Mouse (Mus musculus) right cerebral cortex, postnatal 25 days (tissue): ENCODE data around the gene Gm11939.
"Not testable (repeated sequence)": the region's sequence is repeated elsewhere in the genome, so short reads cannot be mapped to it uniquely, and the experiment has no call there.

ENCODE experiments used
- DNase-seq: peaks from one replicate; pipeline ENCODE4 v3.0.0; 2022

Gene Gm11939

DNA sequence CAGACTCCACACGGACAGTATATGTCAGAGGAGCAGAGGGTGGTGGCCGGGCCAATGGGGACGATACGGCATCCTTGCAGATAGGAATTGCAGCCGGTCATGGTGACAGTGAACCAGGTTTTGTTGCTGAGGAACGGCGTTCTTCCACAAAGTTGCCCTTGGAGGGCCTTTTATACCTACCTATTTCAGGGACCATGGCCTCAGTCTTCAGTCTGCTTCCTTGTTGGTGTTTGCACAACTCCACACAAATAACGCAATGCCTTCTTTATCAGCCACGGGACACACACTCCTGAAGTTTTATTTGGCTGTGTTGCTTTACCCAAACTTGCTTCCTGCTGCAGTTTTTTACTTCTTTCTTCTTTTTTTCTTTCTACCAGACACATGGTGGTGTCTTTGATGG is at the start of gene Gm11939:
Gm11939 (minus strand) TSS at position 101 of the 400 bp plus-strand sequence.
- no peak for DNase-seq

GRCm38 (mm10) chr11:99603208-99603607 is 43.9 kb upstream of the Gm11939 start, which contains the start of gene Gm11938:
Gene Gm11938, minus strand, starts transcription at chr11:99603308.
- DNase-seq = not testable (repeated sequence)

DNA sequence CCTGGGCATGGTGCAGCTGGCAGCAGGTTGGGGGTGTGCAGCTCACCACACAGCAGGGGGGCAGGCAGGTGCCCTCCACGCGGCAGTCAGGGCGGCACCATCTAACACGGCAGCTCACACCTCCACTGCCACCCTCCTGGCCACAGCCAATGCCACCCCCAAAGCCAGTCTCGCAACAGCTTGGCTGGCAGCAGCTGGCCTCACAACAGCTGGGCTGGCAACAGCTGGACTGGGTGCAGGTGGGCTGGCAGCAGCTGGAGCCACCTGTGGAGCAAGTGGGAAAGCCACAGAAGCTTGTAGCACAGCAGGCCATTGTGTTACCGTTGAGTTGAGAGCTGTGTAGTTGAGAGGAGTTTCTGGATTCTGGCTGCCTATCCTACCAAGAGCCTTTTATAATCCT is 38.5 kb upstream of the Gm11939 start, which contains the start of gene Krtap9-3:
Krtap9-3 (minus strand) TSS at position 364 of the 400 bp plus-strand sequence.
- DNase-seq = not testable (repeated sequence)

DNA sequence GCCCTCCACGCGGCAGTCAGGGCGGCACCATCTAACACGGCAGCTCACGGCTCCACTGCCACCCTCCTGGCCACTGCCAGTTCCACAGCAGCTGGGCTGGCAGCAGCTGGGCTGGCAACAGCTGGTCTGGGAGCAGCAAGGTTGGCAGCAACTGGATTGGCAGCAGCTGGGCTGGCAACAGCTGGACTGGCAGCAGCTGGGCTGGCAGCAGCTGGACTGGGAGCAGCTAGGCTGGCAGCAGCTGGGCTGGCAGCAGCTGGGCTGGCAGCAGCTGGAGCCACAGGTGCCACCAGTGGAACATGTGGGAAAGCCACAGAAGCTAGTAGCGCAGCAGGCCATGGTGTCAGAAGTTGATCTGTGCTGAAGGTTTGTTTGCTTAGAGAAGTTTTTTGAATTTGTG is 31.7 kb upstream of the Gm11939 start, which contains the start of gene Krtap1-3:
Krtap1-3 (minus strand) TSS at position 359 of the 400 bp plus-strand sequence.
- DNase-seq = no peak

DNA sequence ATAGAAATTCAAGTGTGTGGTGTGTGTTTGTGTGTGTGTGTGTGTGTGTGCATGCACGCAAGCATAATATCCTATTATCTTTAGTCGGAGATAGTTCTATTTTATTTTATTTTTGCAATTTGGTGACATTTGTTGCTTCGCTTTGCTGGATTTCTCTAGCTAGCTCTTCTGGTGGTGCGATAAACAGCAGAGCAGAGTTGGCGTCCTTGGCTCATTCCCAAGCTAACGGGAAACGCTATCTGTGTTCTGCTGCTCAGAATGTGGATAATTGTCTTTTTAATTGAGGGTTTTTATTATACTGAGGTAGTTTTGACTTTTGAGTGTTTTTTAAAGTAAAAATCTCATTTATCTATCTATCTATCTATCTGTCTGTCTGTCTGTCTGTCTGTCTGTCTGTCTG is 25.8 kb upstream of the Gm11939 start:
- DNase-seq = no peak

DNA sequence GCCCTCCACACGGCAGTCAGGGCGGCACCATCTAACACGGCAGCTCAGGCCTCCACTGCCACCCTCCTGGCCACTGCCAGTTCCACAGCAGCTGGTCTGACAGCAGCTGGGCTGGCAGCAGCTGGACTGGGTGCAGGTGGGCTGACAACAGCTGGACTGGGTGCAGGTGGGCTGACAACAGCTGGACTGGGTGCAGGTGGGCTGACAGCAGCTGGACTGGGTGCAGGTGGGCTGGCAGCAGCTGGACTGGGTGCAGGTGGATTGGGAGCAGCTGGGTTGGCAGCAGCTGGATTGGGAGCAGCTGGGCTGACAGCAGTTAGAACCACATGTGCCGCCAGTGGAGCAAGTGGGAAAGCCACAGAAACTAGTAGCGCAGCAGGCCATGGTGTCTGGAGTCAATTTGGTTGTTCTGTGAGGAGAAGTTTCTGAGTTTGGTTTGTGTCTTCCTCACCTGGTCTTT is 24.0 kb upstream of the Gm11939 start, which contains the start of gene Krtap1-4:
Krtap1-4 (minus strand) TSS at position 410 of the 460 bp plus-strand sequence.
- no peak for DNase-seq

- DNase-seq = no peak
Observed at GRCm38 (mm10) chr11:99581564-99581963, 22.3 kb upstream of the Gm11939 start.

DNA sequence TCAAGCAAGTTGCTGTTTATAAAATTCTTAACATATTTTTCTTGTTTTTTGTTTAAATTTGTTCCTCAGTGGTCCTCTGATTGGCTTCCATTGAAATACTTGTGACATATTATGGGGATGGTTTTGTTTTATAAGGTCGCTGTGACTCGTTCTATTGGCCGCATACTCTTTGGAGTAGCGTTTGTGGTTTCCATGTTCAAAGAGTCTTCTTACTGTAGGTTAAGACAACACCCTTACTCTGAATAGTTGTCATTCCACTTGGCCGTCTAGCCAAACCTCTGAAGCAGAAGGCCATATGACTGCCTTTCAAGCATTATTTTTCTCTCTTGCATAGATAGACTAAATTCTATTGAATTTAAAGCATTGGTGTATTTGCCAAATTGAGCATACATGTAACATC is 21.8 kb upstream of the Gm11939 start:
- DNase-seq = no peak

- DNase-seq = no peak
Observed at GRCm38 (mm10) chr11:99580636-99581035, 21.4 kb upstream of the Gm11939 start, which contains the start of gene Krtap1-5. Gene Krtap1-5, minus strand, starts transcription at chr11:99581016.

GRCm38 (mm10) chr11:99574106-99574505 is 14.8 kb upstream of the Gm11939 start:
- DNase-seq = peak; percentile 34

DNA sequence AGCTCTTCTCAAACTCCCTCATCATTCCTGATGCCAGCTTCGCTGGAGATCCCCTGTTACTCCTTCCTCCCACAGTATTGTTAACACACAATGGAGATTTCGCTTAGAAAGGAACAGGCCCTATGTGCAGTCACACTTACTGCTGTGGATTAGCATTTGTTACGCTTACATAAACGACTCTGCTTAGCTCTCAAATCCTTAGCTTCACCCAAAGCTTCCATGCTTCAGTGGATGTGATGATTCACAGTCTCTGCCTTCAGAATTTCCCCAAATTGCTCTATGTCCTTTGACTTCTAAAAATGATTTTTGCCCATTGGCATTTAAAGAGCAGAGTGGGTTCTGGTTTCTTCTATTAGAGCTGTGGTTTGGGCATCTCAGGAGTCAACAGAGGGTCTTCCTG is 13.9 kb upstream of the Gm11939 start:
- no peak for DNase-seq

DNA sequence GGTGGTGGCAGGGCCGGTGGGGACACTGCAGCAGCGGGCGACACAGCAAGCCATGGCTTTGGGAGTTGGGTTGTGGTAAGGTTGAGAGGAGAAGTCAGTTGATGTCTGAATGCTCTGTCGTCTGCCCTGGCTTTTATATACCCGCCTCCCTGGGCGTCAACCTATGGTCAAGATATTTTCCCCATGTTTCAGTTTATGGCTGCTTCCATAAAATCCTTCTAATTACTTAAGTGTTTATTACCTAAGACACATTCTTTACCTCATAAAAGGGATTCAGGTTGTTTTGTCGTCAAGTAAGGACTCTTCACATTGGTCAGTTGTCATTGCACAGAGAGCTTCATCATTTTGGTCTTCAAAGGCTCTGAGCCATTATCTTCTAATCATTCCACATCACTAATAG is 7.3 kb upstream of the Gm11939 start, which contains the start of gene Krtap3-1:
Krtap3-1 (minus strand) TSS at position 101 of the 400 bp plus-strand sequence.
- no peak for DNase-seq

DNA sequence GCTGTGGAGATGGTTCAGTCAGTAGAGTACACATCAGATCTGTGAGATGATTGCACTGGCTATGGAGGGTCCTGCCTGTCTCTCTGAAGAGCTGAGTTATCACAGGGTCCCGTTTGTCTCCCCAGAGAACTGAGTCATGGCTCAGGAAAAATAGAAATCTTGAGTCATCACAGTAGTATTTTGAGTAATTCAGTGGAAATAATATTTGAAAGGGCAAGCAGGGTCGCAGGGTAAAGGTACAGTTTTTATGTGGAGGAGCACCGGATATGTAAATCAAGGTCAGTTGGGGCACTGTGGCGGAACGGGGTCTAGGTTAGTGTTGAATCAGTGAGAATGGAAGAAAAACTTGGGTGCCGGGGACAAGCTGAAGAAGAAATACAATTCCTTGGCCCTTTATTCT is 3.3 kb upstream of the Gm11939 start:
- no peak for DNase-seq

- no peak for DNase-seq
Observed at GRCm38 (mm10) chr11:99557976-99558745, 1.1 kb downstream of the Gm11939 start.

DNA sequence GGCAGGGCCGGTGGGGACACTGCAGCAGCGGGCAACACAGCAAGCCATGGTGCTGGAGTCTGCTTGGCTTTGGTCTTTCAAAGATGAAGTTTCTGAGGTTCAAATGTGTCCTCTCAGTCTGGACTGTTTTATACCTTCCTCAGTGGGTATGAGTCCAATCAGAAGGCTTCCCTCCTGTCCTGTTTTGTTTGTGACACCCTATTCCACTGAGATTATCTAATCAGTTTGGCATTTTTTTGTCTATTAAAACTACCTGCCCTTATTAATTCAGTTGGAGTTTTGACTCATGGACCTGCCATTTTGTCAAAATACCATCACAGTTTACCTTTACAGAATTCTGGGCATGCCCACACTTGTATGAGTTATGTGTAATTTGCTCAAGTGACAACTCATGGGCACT is 2.5 kb downstream of the Gm11939 start, which contains the start of gene Krtap3-2:
Krtap3-2 (minus strand) TSS at position 101 of the 400 bp plus-strand sequence.
- DNase-seq = no peak

- no peak for DNase-seq
Observed at GRCm38 (mm10) chr11:99556195-99556594, 3.1 kb downstream of the Gm11939 start.

- DNase-seq = no peak
Observed at GRCm38 (mm10) chr11:99550765-99551164, 8.5 kb downstream of the Gm11939 start, which contains the start of gene Krtap3-3. Gene Krtap3-3, minus strand, starts transcription at chr11:99550865.

DNA sequence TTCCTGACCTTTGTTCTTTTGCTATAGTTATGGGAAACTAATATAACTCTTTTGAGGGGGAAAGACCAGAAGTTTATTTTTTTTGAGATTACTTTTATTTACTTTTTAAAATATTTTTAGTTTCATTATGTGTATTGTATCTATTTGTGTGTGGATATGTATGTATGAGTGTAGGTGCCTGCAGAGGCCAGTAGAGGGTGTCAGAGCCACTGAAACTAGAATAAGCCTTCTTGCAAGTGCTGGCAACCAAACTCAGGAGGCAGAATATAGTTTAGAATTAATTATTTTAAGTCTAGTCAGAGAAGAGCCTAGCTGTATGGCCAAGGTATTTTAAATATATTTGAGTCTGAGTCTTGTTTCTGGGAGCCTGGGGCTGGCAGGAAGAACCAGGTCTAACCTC is 11.4 kb downstream of the Gm11939 start:
- no peak for DNase-seq

DNA sequence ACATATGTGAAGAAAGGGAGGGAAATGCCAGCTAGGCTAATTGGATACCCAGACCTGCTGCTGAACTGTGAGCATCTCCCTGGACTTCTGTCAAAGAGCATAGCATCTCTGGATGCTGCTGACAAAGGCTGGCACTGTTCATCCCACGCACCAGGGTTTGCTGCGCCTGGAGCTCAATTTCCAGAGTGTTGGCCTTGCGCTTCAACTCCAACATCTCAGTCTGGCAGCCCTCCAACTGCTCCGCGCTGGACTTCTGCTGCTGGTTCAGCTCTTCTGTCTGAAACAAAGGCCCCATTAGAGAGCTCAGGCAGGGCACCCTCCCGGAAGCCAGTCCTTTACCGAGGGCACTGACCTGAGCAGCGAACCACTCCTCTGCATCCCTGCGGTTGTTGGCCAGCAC is 19.5 kb downstream of the Gm11939 start:
- DNase-seq = peak; percentile 7

- DNase-seq = no peak
Observed at GRCm38 (mm10) chr11:99521288-99521860, 37.9 kb downstream of the Gm11939 start, which contains the start of gene Krt39. Gene Krt39, minus strand, starts transcription at chr11:99521338.

- DNase-seq = no peak
Observed at GRCm38 (mm10) chr11:99514098-99514497, 45.2 kb downstream of the Gm11939 start.
